Mouse (Mus musculus): ENCODE measurements around the gene Taf4. TPM values are rescaled to one million over a fixed set of nuclear protein-coding genes. Genes with fewer than 3 reads are reported as not detected.

Gene Taf4
- polyA plus RNA-seq, 1 experiment from 2014 or later: 2.1 TPM

GRCm38 (mm10) chr2:179982715-179983114 lies 6.3 kb upstream of the Taf4 start:
- Histone ChIP-seq H3K9ac (no peak overlapping the region), H3K9me3 (replicated peaks) (no peaks in the 10 kb centered on the region), H3K36me3 (no peaks in the 10 kb centered on the region), H3K27ac (no peak overlapping the region), H3K4me1 (replicated peaks) (peaks cover 49% of the 10 kb centered on the region), H3K4me2 (no peak overlapping the region), H3K27me3 (no peaks in the 10 kb centered on the region), H3K4me3 (no peak overlapping the region)
- 90% methylated on average over 3 of the region's 3 CpGs for WGBS
- ATAC-seq (replicated peaks; ENCODE audit: insufficient number of reproducible peaks, insufficient read depth, low FRiP score, low read depth): no peak

- Histone ChIP-seq H3K9ac (no peak overlapping the region), H3K4me3 (no peak overlapping the region), H3K9me3 (replicated peaks) (no peaks in the 10 kb centered on the region), H3K4me2 (no peak overlapping the region), H3K27me3 (no peaks in the 10 kb centered on the region), H3K4me1 (replicated peaks) (peaks cover 45% of the 10 kb centered on the region), H3K27ac (no peak overlapping the region), H3K36me3 (no peaks in the 10 kb centered on the region)
- no peak for ATAC-seq (replicated peaks; ENCODE audit: insufficient number of reproducible peaks, insufficient read depth, low FRiP score, low read depth)
- WGBS: 40% methylated on average over 4 of the region's 4 CpGs
Measured at GRCm38 (mm10) chr2:179980616-179981015, 4.2 kb upstream of the Taf4 start.

GRCm38 (mm10) chr2:179979836-179980235 lies 3.4 kb upstream of the Taf4 start:
- no peak overlapping the region for H3K9ac ChIP-seq
- no peaks in the 10 kb centered on the region for H3K9me3 ChIP-seq (replicated peaks)
- no peak overlapping the region for H3K4me3 ChIP-seq
- no peak for ATAC-seq (replicated peaks; ENCODE audit: insufficient number of reproducible peaks, insufficient read depth, low FRiP score, low read depth)
- H3K27me3 ChIP-seq: no peaks in the 10 kb centered on the region
- no peaks in the 10 kb centered on the region for H3K36me3 ChIP-seq
- no peak overlapping the region for H3K4me2 ChIP-seq
- WGBS: 40% methylated on average over 8 of the region's 8 CpGs
- peaks cover 43% of the 10 kb centered on the region for H3K4me1 ChIP-seq (replicated peaks)
- peak overlapping the region; percentile 24; the same call in 1 of the 2 replicates for H3K27ac ChIP-seq

- no peak for ATAC-seq (replicated peaks; ENCODE audit: insufficient number of reproducible peaks, insufficient read depth, low FRiP score, low read depth)
- Histone ChIP-seq H3K27ac (no peak overlapping the region), H3K9me3 (replicated peaks) (no peaks in the 10 kb centered on the region), H3K27me3 (no peaks in the 10 kb centered on the region), H3K9ac (no peak overlapping the region), H3K4me1 (replicated peaks) (peaks cover 50% of the 10 kb centered on the region), H3K4me3 (no peak overlapping the region), H3K36me3 (no peaks in the 10 kb centered on the region), H3K4me2 (no peak overlapping the region; the same call in 1 of the 2 replicates)
- WGBS: 70% methylated on average over 3 of the region's 3 CpGs
Measured at GRCm38 (mm10) chr2:179978250-179978649, 1.8 kb upstream of the Taf4 start.

- Histone ChIP-seq H3K4me2 (peak overlapping the region; percentile 92), H3K4me3 (peak overlapping the region; percentile 89), H3K9ac (peak overlapping the region; percentile 94), H3K9me3 (replicated peaks) (no peaks in the 10 kb centered on the region), H3K36me3 (no peaks in the 10 kb centered on the region), H3K27ac (peak overlapping the region; percentile 96), H3K27me3 (no peaks in the 10 kb centered on the region), H3K4me1 (replicated peaks) (peaks cover 57% of the 10 kb centered on the region)
- WGBS: 10% methylated on average over 10 of the region's 10 CpGs
- no peak for ATAC-seq (replicated peaks; ENCODE audit: insufficient number of reproducible peaks, insufficient read depth, low FRiP score, low read depth)
Measured at GRCm38 (mm10) chr2:179977344-179978025, 1.0 kb upstream of the Taf4 start.

GRCm38 (mm10) chr2:179976295-179976627 lies 185 bp downstream of the Taf4 start:
- peaks cover 63% of the 10 kb centered on the region for H3K4me1 ChIP-seq (replicated peaks)
- WGBS: under 1% methylated on average over 51 of the region's 54 CpGs
- peak overlapping the region; percentile 91 for H3K27ac ChIP-seq
- no peaks in the 10 kb centered on the region for H3K36me3 ChIP-seq
- ATAC-seq (replicated peaks; ENCODE audit: insufficient number of reproducible peaks, insufficient read depth, low FRiP score, low read depth): peak; percentile 20
- H3K9me3 ChIP-seq (replicated peaks): no peaks in the 10 kb centered on the region
- H3K9ac ChIP-seq: peak overlapping the region; percentile 92
- H3K4me2 ChIP-seq: peak overlapping the region; percentile 92
- peak overlapping the region; percentile 89 for H3K4me3 ChIP-seq
- H3K27me3 ChIP-seq: no peaks in the 10 kb centered on the region

- Histone ChIP-seq H3K4me3 (peak overlapping the region; percentile 89), H3K9ac (peak overlapping the region; percentile 92), H3K4me1 (replicated peaks) (peaks cover 66% of the 10 kb centered on the region), H3K36me3 (no peaks in the 10 kb centered on the region), H3K27me3 (no peaks in the 10 kb centered on the region), H3K27ac (no peak overlapping the region), H3K4me2 (peak overlapping the region; percentile 92), H3K9me3 (replicated peaks) (no peaks in the 10 kb centered on the region)
- WGBS: 1% methylated on average over 24 of the region's 82 CpGs
- ATAC-seq (replicated peaks; ENCODE audit: insufficient number of reproducible peaks, insufficient read depth, low FRiP score, low read depth): no peak
Measured at GRCm38 (mm10) chr2:179975851-179976250, 595 bp downstream of the Taf4 start.

GRCm38 (mm10) chr2:179974651-179975471 lies 1.6 kb downstream of the Taf4 start:
- Histone ChIP-seq H3K27ac (no peak overlapping the region), H3K36me3 (no peaks in the 10 kb centered on the region), H3K4me2 (peak overlapping the region; percentile 92), H3K4me3 (peak overlapping the region; percentile 89), H3K4me1 (replicated peaks) (peaks cover 70% of the 10 kb centered on the region), H3K9ac (peak overlapping the region; percentile 92), H3K9me3 (replicated peaks) (no peaks in the 10 kb centered on the region), H3K27me3 (no peaks in the 10 kb centered on the region)
- 5% methylated on average over 45 of the region's 45 CpGs for WGBS
- ATAC-seq (replicated peaks; ENCODE audit: insufficient number of reproducible peaks, insufficient read depth, low FRiP score, low read depth): no peak

- Histone ChIP-seq H3K4me3 (peak overlapping the region; percentile 89), H3K4me2 (peak overlapping the region; percentile 92), H3K9ac (peak overlapping the region; percentile 92), H3K4me1 (replicated peaks) (peaks cover 70% of the 10 kb centered on the region), H3K36me3 (no peaks in the 10 kb centered on the region), H3K27me3 (no peaks in the 10 kb centered on the region), H3K9me3 (replicated peaks) (no peaks in the 10 kb centered on the region), H3K27ac (peak overlapping the region; percentile 40; the same call in 1 of the 2 replicates)
- ATAC-seq (replicated peaks; ENCODE audit: insufficient number of reproducible peaks, insufficient read depth, low FRiP score, low read depth): no peak
- WGBS: 18% methylated on average over 8 of the region's 8 CpGs
Measured at GRCm38 (mm10) chr2:179973871-179974628, 2.4 kb downstream of the Taf4 start.

GRCm38 (mm10) chr2:179972406-179972805 lies 4.0 kb downstream of the Taf4 start:
- no peak overlapping the region for H3K4me2 ChIP-seq
- no peaks in the 10 kb centered on the region for H3K27me3 ChIP-seq
- H3K9me3 ChIP-seq (replicated peaks): no peaks in the 10 kb centered on the region
- H3K9ac ChIP-seq: no peak overlapping the region
- H3K4me3 ChIP-seq: no peak overlapping the region
- H3K4me1 ChIP-seq (replicated peaks): peaks cover 74% of the 10 kb centered on the region
- no peaks in the 10 kb centered on the region for H3K36me3 ChIP-seq
- H3K27ac ChIP-seq: no peak overlapping the region
- 51% methylated on average over 2 of the region's 2 CpGs for WGBS
- no peak for ATAC-seq (replicated peaks; ENCODE audit: insufficient number of reproducible peaks, insufficient read depth, low FRiP score, low read depth)

- no peak overlapping the region for H3K27ac ChIP-seq
- no peaks in the 10 kb centered on the region for H3K9me3 ChIP-seq (replicated peaks)
- H3K4me3 ChIP-seq: no peak overlapping the region
- no peaks in the 10 kb centered on the region for H3K36me3 ChIP-seq
- no peak overlapping the region for H3K9ac ChIP-seq
- H3K27me3 ChIP-seq: no peaks in the 10 kb centered on the region
- no peak for ATAC-seq (replicated peaks; ENCODE audit: insufficient number of reproducible peaks, insufficient read depth, low FRiP score, low read depth)
- no peak overlapping the region for H3K4me2 ChIP-seq
- WGBS: 58% methylated on average over 2 of the region's 2 CpGs
- peaks cover 79% of the 10 kb centered on the region for H3K4me1 ChIP-seq (replicated peaks)
Measured at GRCm38 (mm10) chr2:179971891-179972290, 4.6 kb downstream of the Taf4 start.

Data from heart, embryonic 15.5 days (tissue).